Mouse (Mus musculus): Measurements from ENCODE around the gene Lap3. TPM values are rescaled to one million over a fixed set of nuclear protein-coding genes. Genes with fewer than 3 reads are reported as not detected.

Gene Lap3
- polyA plus RNA-seq, 1 experiment from 2014 or later = 75.2 TPM

DNA sequence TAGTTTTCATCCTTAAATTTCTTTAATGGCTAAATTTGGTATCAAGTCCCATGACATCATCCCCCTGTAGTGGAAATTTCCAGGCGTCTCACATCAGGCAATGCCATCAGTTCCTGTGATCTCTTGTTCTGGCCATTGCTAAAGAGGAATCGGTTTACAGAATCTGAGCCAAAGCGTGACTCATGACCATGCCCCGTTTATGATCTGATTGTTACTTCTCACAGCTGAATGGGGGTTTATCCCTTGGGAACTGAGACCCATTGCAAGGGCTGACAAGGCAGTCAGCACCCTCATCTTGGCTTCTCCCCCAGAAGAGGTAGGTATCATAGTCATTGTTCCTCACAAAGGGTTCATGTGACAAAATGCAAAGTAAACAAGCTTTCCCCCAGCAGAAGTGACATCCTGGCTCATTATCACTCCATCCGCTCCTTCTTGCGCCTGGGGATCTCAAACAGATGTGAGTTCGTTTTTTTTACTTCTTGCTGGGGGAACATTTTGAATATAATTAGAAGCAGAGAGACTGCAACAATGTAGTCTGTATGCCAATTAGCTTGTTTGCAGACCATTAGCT lies 20.2 kb upstream of the Lap3 start:
- Histone ChIP-seq H3K4me1 (ENCODE audit: control insufficient read depth, insufficient read depth, low read length) (no peaks in the 10 kb centered on the region), H3K4me2 (replicated peaks; ENCODE audit: low read depth, low read length) (no peak overlapping the region), H3K9ac (replicated peaks; ENCODE audit: low read depth, low read length) (no peak overlapping the region), H3K9me3 (ENCODE audit: control insufficient read depth, low read depth, low read length) (no peaks in the 10 kb centered on the region), H3K27me3 (ENCODE audit: control insufficient read depth, insufficient read depth, low read length) (no peaks in the 10 kb centered on the region), H3K36me3 (ENCODE audit: control insufficient read depth, insufficient read depth, low read length) (no peaks in the 10 kb centered on the region), H3K27ac (ENCODE audit: low read length) (no peak overlapping the region), H3K4me3 (ENCODE audit: low read depth, low read length) (no peak overlapping the region)
- no peak for ATAC-seq (ENCODE audit: insufficient number of reproducible peaks, insufficient read depth, low FRiP score, low read depth)
- WGBS = 32% methylated on average over 7 of the region's 7 CpGs

DNA sequence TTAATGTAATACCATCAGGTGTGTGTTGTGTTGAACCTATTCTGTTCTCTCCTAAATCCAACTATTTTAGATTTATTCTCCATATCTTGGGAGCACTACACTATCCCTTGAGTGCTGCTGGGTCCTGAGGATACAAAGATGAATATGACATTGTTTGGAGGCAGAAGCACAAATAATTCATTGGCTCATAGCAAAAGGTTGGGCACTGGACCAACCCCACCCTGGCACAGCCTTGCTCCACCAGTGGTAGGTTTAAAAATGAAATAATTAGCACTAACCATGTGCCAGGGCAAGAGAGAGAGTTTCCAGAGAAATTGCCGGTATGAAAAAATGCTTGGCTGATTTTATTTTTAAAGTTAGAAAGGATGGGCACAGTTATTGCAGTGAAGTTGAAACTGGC lies 19.7 kb upstream of the Lap3 start:
- no peaks in the 10 kb centered on the region for H3K9me3 ChIP-seq (ENCODE audit: control insufficient read depth, low read depth, low read length)
- H3K27me3 ChIP-seq (ENCODE audit: control insufficient read depth, insufficient read depth, low read length) = no peaks in the 10 kb centered on the region
- H3K27ac ChIP-seq (ENCODE audit: low read length) = no peak overlapping the region
- 90% methylated on average over 1 of the region's 1 CpGs for WGBS
- H3K9ac ChIP-seq (replicated peaks; ENCODE audit: low read depth, low read length) = no peak overlapping the region
- H3K4me3 ChIP-seq (ENCODE audit: low read depth, low read length) = no peak overlapping the region
- no peaks in the 10 kb centered on the region for H3K4me1 ChIP-seq (ENCODE audit: control insufficient read depth, insufficient read depth, low read length)
- H3K36me3 ChIP-seq (ENCODE audit: control insufficient read depth, insufficient read depth, low read length) = no peaks in the 10 kb centered on the region
- no peak for ATAC-seq (ENCODE audit: insufficient number of reproducible peaks, insufficient read depth, low FRiP score, low read depth)
- H3K4me2 ChIP-seq (replicated peaks; ENCODE audit: low read depth, low read length) = no peak overlapping the region

DNA sequence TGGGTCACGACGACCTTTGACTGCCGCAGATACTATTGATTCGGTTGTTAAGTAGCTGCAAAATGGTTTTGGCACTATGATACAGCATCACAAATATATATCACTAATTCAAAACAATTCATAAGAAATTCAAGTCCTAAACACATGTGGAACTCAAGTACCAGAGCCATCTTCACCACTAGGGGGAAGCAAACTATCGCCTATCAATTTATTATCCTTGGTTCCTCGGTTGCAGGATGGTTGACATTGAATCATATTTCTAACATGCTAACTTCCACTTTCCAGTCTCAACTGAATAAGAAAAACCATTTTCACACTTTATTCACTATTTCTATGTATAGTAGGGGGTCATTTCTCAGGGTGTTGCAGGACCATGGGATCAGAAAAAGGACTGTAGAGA lies 19.0 kb upstream of the Lap3 start:
- 29% methylated on average over 6 of the region's 6 CpGs for WGBS
- H3K4me3 ChIP-seq (ENCODE audit: low read depth, low read length) = no peak overlapping the region
- H3K27me3 ChIP-seq (ENCODE audit: control insufficient read depth, insufficient read depth, low read length) = no peaks in the 10 kb centered on the region
- no peak for ATAC-seq (ENCODE audit: insufficient number of reproducible peaks, insufficient read depth, low FRiP score, low read depth)
- no peaks in the 10 kb centered on the region for H3K36me3 ChIP-seq (ENCODE audit: control insufficient read depth, insufficient read depth, low read length)
- no peak overlapping the region for H3K9ac ChIP-seq (replicated peaks; ENCODE audit: low read depth, low read length)
- H3K9me3 ChIP-seq (ENCODE audit: control insufficient read depth, low read depth, low read length) = no peaks in the 10 kb centered on the region
- no peaks in the 10 kb centered on the region for H3K4me1 ChIP-seq (ENCODE audit: control insufficient read depth, insufficient read depth, low read length)
- no peak overlapping the region for H3K27ac ChIP-seq (ENCODE audit: low read length)
- H3K4me2 ChIP-seq (replicated peaks; ENCODE audit: low read depth, low read length) = no peak overlapping the region

DNA sequence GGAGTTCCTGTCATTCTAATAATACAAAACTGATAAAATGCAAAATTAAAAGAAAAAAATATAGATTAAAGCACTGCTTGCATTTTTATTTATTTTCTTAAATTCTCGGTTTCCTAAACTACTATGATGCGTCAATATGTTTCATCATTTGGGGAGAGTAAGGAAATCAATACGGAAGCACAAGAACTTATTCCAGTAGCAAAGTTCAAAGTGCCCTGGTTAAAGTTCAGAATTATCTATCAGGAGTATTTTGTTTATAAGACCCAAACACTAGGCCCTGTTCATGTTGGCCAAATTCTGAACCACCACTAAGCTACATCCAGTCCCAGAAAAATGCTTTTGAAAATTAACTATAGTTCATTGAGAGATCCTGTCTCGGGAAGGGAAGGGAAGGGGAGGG lies 18.4 kb upstream of the Lap3 start:
- Histone ChIP-seq H3K9me3 (ENCODE audit: control insufficient read depth, low read depth, low read length) (no peaks in the 10 kb centered on the region), H3K27ac (ENCODE audit: low read length) (no peak overlapping the region), H3K4me2 (replicated peaks; ENCODE audit: low read depth, low read length) (no peak overlapping the region), H3K9ac (replicated peaks; ENCODE audit: low read depth, low read length) (no peak overlapping the region), H3K4me3 (ENCODE audit: low read depth, low read length) (no peak overlapping the region), H3K4me1 (ENCODE audit: control insufficient read depth, insufficient read depth, low read length) (no peaks in the 10 kb centered on the region), H3K27me3 (ENCODE audit: control insufficient read depth, insufficient read depth, low read length) (no peaks in the 10 kb centered on the region), H3K36me3 (ENCODE audit: control insufficient read depth, insufficient read depth, low read length) (no peaks in the 10 kb centered on the region)
- ATAC-seq (ENCODE audit: insufficient number of reproducible peaks, insufficient read depth, low FRiP score, low read depth) = no peak
- 76% methylated on average over 3 of the region's 4 CpGs for WGBS

DNA sequence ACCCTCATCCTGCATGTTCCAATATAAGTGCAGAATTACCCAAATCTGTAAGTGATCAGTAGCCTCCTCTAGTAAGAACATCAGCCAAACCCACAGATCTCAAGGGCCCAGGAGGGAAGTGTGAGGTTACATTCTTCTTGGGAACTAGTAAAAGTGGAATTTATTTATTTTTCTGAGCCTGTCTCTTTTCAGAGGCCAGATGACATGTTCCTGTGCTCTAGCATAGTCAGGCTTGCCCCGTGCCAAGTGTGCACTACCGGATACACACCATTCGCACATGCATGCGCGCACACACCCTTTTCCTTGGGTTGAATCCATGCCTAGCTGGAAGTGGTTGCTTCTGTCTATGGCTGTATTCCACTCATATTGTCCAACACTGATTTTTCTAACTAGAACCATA lies 17.4 kb upstream of the Lap3 start:
- 88% methylated on average over 5 of the region's 5 CpGs for WGBS
- Histone ChIP-seq H3K27me3 (ENCODE audit: control insufficient read depth, insufficient read depth, low read length) (no peaks in the 10 kb centered on the region), H3K9ac (replicated peaks; ENCODE audit: low read depth, low read length) (no peak overlapping the region), H3K9me3 (ENCODE audit: control insufficient read depth, low read depth, low read length) (no peaks in the 10 kb centered on the region), H3K4me2 (replicated peaks; ENCODE audit: low read depth, low read length) (no peak overlapping the region), H3K36me3 (ENCODE audit: control insufficient read depth, insufficient read depth, low read length) (no peaks in the 10 kb centered on the region), H3K27ac (ENCODE audit: low read length) (no peak overlapping the region), H3K4me3 (ENCODE audit: low read depth, low read length) (no peak overlapping the region), H3K4me1 (ENCODE audit: control insufficient read depth, insufficient read depth, low read length) (no peaks in the 10 kb centered on the region)
- no peak for ATAC-seq (ENCODE audit: insufficient number of reproducible peaks, insufficient read depth, low FRiP score, low read depth)

DNA sequence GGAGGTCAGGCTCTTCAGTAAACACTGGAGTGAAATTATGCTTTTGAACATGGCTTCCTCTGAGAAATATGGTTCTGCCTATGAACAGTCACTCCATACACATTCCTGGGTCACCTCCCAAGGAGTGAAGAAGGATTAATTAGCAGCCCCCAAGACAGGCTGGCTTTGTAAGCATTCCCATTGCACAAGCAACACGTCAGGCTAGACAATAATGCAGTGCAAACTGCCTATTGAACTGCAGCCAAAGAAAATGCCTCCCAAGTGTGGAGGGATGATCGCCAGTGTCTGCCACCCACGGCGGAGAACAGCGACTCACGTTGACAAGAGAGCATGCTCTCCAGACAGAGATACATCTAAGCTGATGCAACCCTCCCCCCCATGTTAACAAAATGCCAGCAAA lies 16.9 kb upstream of the Lap3 start:
- no peaks in the 10 kb centered on the region for H3K36me3 ChIP-seq (ENCODE audit: control insufficient read depth, insufficient read depth, low read length)
- no peak for ATAC-seq (ENCODE audit: insufficient number of reproducible peaks, insufficient read depth, low FRiP score, low read depth)
- no peaks in the 10 kb centered on the region for H3K27me3 ChIP-seq (ENCODE audit: control insufficient read depth, insufficient read depth, low read length)
- H3K9ac ChIP-seq (replicated peaks; ENCODE audit: low read depth, low read length) = no peak overlapping the region
- H3K9me3 ChIP-seq (ENCODE audit: control insufficient read depth, low read depth, low read length) = no peaks in the 10 kb centered on the region
- no peak overlapping the region for H3K4me3 ChIP-seq (ENCODE audit: low read depth, low read length)
- no peak overlapping the region for H3K4me2 ChIP-seq (replicated peaks; ENCODE audit: low read depth, low read length)
- H3K4me1 ChIP-seq (ENCODE audit: control insufficient read depth, insufficient read depth, low read length) = no peaks in the 10 kb centered on the region
- H3K27ac ChIP-seq (ENCODE audit: low read length) = no peak overlapping the region
- WGBS = 40% methylated on average over 6 of the region's 6 CpGs

DNA sequence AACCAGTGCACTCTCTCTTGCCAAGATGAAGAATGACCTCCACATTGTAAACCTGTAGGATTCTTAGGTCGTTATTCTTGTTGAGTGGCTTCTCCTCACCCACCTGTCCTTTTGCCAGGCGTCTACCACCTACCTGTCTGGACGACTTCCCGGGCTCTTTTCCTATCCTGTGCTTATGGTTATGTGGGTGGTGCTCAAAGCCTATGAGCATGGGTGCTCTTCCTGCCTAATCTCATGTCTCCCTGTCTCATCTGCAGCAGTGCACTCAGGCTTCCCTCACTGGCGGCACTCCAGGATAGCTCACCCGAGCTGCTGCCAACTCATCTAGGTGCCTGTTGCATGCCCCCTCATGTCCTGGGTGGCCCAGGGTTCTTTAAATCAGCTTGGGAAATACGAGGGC lies 15.6 kb upstream of the Lap3 start:
- Histone ChIP-seq H3K4me3 (ENCODE audit: low read depth, low read length) (no peak overlapping the region), H3K4me1 (ENCODE audit: control insufficient read depth, insufficient read depth, low read length) (no peaks in the 10 kb centered on the region), H3K27me3 (ENCODE audit: control insufficient read depth, insufficient read depth, low read length) (no peaks in the 10 kb centered on the region), H3K36me3 (ENCODE audit: control insufficient read depth, insufficient read depth, low read length) (no peaks in the 10 kb centered on the region), H3K4me2 (replicated peaks; ENCODE audit: low read depth, low read length) (no peak overlapping the region), H3K9me3 (ENCODE audit: control insufficient read depth, low read depth, low read length) (no peaks in the 10 kb centered on the region), H3K9ac (replicated peaks; ENCODE audit: low read depth, low read length) (no peak overlapping the region), H3K27ac (ENCODE audit: low read length) (no peak overlapping the region)
- WGBS = 74% methylated on average over 7 of the region's 7 CpGs
- no peak for ATAC-seq (ENCODE audit: insufficient number of reproducible peaks, insufficient read depth, low FRiP score, low read depth)

DNA sequence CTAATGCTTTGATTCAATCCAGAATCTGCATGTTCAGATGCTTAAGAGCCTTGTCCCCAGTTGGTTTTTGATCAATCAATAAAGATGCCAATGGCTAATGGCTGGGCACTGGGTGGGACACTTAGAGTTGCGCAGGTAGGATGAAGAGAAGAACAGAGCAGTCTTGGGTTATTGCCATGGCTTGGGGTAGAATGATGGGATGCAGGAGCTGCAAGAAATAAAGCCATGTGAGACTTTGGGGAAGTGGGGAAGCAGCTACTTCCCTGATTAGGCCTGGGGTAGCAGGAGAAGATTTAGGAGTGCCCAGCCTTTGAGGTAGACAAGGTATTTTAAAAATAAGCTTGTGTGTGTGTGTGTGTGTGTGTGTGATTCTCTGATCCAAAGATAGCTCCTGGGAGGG lies 13.1 kb upstream of the Lap3 start:
- no peaks in the 10 kb centered on the region for H3K9me3 ChIP-seq (ENCODE audit: control insufficient read depth, low read depth, low read length)
- H3K27me3 ChIP-seq (ENCODE audit: control insufficient read depth, insufficient read depth, low read length) = no peaks in the 10 kb centered on the region
- H3K36me3 ChIP-seq (ENCODE audit: control insufficient read depth, insufficient read depth, low read length) = no peaks in the 10 kb centered on the region
- no peak for ATAC-seq (ENCODE audit: insufficient number of reproducible peaks, insufficient read depth, low FRiP score, low read depth)
- no peak overlapping the region for H3K27ac ChIP-seq (ENCODE audit: low read length)
- 89% methylated on average over 1 of the region's 1 CpGs for WGBS
- H3K4me3 ChIP-seq (ENCODE audit: low read depth, low read length) = no peak overlapping the region
- no peak overlapping the region for H3K4me2 ChIP-seq (replicated peaks; ENCODE audit: low read depth, low read length)
- no peak overlapping the region for H3K9ac ChIP-seq (replicated peaks; ENCODE audit: low read depth, low read length)
- no peaks in the 10 kb centered on the region for H3K4me1 ChIP-seq (ENCODE audit: control insufficient read depth, insufficient read depth, low read length)

DNA sequence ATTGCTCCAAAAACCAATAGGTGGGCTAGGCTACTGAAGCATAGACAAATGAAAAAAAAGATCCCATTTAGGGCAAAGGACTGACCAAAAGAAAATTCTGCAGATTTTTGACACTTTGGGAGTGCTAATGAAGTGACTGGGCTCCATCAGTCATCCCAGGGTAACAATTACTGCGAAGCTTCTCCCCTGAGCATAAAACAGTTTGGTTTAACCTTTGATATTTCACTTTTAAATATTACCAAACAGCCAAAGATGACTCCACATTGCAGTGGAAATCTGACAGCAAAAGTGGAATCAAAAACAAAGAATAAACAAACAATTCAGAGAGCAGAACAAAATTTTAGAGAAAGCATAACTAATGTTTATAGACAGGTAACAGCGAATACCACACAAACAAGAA lies 12.0 kb upstream of the Lap3 start:
- Histone ChIP-seq H3K27ac (ENCODE audit: low read length) (no peak overlapping the region), H3K4me1 (ENCODE audit: control insufficient read depth, insufficient read depth, low read length) (no peaks in the 10 kb centered on the region), H3K4me2 (replicated peaks; ENCODE audit: low read depth, low read length) (no peak overlapping the region), H3K9ac (replicated peaks; ENCODE audit: low read depth, low read length) (no peak overlapping the region), H3K4me3 (ENCODE audit: low read depth, low read length) (no peak overlapping the region), H3K36me3 (ENCODE audit: control insufficient read depth, insufficient read depth, low read length) (no peaks in the 10 kb centered on the region), H3K27me3 (ENCODE audit: control insufficient read depth, insufficient read depth, low read length) (no peaks in the 10 kb centered on the region), H3K9me3 (ENCODE audit: control insufficient read depth, low read depth, low read length) (no peaks in the 10 kb centered on the region)
- WGBS = 76% methylated on average over 2 of the region's 2 CpGs
- ATAC-seq (ENCODE audit: insufficient number of reproducible peaks, insufficient read depth, low FRiP score, low read depth) = no peak
